Mouse (Mus musculus): Measurements from ENCODE around the gene Wfdc6b.
"Not testable (repeated sequence)": the region's sequence is repeated elsewhere in the genome, so short reads cannot be mapped to it uniquely, and the experiment has no call there.

Wfdc6b gene

GRCm38 (mm10) chr2:164613471-164613870 is at the start of gene Wfdc6b, which contains the start of gene Wfdc8:
Wfdc6b (plus strand) TSS chr2:164613522.
Wfdc8 (minus strand) TSS chr2:164613626.
- DNase-seq (ENCODE audit: low spot score in 2 of 2): not testable (repeated sequence)

DNA sequence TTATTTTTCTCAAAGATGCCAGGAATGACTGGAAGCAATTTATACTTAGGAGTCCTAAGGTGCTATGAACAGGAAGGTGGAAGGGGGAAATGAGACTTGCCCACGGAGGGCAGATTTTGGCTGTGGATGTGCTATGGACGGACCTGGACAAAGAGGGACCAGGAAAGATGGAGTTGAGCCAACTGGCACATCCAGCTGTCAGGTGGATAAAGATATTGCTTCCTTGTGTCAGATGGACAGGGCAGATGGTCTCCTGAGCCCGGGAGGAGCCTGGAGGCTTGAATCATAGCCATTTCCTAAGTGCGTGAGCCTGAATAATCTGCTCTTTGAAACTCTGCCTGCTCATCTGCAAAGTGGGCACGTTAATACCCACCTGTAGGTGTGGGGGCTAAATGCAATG is 49.0 kb upstream of the Wfdc6b start:
- DNase-seq (ENCODE audit: low spot score in 2 of 2): no peak

GRCm38 (mm10) chr2:164566997-164567396 is 46.3 kb upstream of the Wfdc6b start:
- DNase-seq (ENCODE audit: low spot score in 2 of 2): no peak

- no peak for DNase-seq (ENCODE audit: low spot score in 2 of 2)
Measured at GRCm38 (mm10) chr2:164567460-164567859, 45.9 kb upstream of the Wfdc6b start.

DNA sequence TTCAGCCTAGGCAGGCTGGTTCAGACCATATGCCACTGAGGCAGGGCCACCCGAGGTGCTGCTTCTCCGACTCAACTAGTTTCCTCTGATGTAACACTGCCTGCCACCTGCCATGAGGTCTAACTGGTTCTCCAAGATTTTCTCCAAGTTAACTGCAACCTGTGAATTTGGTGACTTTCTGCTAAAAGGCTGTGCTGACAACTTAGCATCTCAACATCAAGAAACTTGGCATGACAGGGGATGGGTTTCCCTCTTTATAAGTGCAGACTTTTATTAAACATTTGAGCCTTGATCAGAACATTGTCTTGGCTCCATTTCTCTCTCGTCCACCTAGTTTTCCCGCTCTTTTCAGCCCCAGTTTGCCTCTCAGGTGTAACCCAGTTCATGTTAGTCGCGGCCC is 40.0 kb upstream of the Wfdc6b start, which contains the start of gene Spint3:
TSS of gene Spint3 (minus strand) at position 101 of the 400 bp plus-strand sequence.
- not testable (repeated sequence) for DNase-seq (ENCODE audit: low spot score in 2 of 2)

- DNase-seq (ENCODE audit: low spot score in 2 of 2): not testable (repeated sequence)
Measured at GRCm38 (mm10) chr2:164585025-164585725, 28.1 kb upstream of the Wfdc6b start, which contains the start of gene Wfdc6a. Wfdc6a (minus strand) TSS chr2:164585447.

DNA sequence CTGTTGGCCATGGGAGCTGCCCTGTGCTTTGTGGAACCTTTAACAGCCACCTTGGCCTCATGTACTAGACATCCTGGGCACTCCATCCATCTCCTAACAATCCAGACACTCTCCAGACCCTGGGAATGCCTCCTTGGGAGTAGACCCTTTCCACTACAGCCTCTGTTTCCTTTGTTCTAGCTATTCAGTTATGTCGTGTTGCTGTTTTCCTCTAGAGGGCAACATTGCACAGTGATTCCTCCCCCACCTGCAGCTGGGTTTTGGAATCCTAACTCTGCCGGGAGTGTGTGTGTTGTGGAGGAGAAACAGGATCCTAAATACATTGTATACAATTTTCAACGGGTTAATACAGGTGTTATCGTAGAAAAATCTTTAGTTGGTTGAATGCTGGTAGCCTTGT is 21.3 kb upstream of the Wfdc6b start:
- DNase-seq (ENCODE audit: low spot score in 2 of 2): peak in 1 of 2 experiments; percentile 7

GRCm38 (mm10) chr2:164593494-164593893 is 19.8 kb upstream of the Wfdc6b start, which contains the start of gene Eppin:
Eppin (minus strand) TSS chr2:164593594.
- DNase-seq (ENCODE audit: low spot score in 2 of 2): no peak

DNA sequence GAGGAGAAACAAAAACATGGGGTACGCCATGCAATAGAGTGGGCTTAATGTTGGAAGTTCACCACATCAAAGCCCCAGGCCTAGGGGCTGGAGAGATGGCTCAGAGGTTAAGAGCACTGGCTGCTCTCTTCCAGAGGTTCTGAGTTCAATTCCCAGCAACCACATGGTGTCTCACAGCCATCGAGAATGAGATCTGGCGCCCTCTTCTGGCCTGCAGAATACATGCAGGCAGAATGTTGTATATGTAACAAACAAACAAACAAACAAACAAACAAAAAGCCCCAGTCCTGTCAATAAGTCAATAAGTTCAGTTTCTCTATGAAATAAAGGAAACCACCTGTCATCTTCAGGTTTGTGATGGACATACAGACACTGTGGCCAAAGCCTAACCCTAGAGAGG is 13.1 kb upstream of the Wfdc6b start:
- no peak for DNase-seq (ENCODE audit: low spot score in 2 of 2)

- no peak for DNase-seq (ENCODE audit: low spot score in 2 of 2)
Measured at GRCm38 (mm10) chr2:164603482-164603881, 9.8 kb upstream of the Wfdc6b start.

- no peak for DNase-seq (ENCODE audit: low spot score in 2 of 2)
Measured at GRCm38 (mm10) chr2:164604411-164604810, 8.9 kb upstream of the Wfdc6b start.

DNA sequence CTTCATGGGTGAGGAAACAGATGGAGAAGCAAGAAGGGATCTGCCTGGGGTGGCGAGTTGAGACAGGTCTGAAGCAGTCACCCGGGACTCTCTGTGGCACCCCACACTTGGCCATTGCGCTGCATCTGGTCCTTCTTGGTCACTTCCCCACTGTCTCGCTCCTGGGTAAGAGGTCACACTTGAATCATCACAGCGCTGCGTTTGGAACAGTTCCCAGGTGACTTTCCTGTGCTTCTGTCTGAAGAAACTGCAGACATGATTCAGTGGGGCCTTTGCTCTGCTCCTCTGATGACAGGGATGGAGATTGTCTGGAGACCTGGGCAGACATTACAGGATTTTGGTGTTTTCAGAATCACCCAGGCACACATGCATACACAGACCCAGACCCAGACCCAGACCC is 4.5 kb upstream of the Wfdc6b start:
- DNase-seq (ENCODE audit: low spot score in 2 of 2): no peak

GRCm38 (mm10) chr2:164615386-164615785 is 2.1 kb downstream of the Wfdc6b start:
- DNase-seq (ENCODE audit: low spot score in 2 of 2): no peak

- DNase-seq (ENCODE audit: low spot score in 2 of 2): no peak
Measured at GRCm38 (mm10) chr2:164619050-164619449, 5.7 kb downstream of the Wfdc6b start.

- no peak for DNase-seq (ENCODE audit: low spot score in 2 of 2)
Measured at GRCm38 (mm10) chr2:164621775-164622174, 8.5 kb downstream of the Wfdc6b start.

DNA sequence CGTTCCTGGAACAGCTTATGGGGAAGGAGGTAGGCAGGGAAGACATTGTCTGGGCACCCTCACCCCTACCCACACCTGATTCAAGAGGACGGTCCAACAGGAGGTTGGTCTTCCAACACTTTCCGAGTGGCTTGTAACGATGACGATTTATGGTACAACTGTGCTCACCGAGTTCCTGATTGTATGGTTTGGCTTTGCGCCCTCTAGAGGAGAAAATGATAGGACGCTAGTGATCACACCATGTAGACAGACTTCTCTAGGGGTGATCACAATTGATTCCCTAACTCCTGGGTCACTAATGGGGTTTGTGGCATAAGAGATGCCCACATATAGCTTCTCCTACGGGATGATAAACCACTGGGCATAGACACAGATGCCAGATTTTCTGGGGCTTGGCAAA is 21.9 kb downstream of the Wfdc6b start:
- no peak for DNase-seq (ENCODE audit: low spot score in 2 of 2)

DNA sequence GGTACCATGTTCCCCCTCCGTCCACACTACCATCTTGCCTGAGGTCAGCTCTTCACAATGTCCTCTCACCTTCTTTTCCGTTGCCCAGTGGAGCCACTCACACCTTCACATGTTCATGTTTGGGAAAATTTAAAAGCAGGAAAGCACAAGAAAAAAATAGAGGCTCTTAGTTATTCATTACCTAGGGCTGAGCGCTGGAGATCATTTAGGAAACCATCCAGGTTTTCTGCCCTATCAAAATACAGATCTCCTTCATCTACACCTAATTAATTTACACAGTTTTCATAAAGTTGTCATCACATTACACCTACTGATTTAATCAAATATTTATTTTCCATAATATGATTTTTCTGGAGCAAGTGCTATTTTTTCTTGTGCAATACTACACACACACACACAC is 25.4 kb downstream of the Wfdc6b start, which contains the start of gene Wfdc16:
TSS of gene Wfdc16 (minus strand) at position 101 of the 400 bp plus-strand sequence.
- no peak for DNase-seq (ENCODE audit: low spot score in 2 of 2)

DNA sequence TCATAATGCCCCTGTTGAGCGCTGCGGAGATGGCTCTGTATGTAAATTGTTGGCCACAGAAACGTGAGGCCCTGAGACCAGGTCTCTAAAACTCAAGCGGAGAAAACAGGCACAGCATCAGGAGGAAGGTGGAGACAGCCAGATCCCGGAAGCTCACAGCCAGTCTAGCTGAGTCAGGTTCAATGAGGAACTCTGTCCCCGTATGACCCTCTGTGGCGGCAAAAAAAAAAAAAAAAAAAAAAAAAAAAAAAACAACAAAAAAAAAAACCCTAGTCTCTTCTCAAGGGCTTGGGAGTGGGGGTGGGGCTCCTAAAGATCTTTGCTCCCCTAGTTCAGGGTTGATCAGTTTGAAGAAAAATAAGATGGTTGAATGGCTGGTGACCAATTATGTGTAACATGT is 27.8 kb downstream of the Wfdc6b start:
- no peak for DNase-seq (ENCODE audit: low spot score in 2 of 2)

GRCm38 (mm10) chr2:164641881-164642673 is 28.8 kb downstream of the Wfdc6b start:
- no peak for DNase-seq (ENCODE audit: low spot score in 2 of 2)

DNA sequence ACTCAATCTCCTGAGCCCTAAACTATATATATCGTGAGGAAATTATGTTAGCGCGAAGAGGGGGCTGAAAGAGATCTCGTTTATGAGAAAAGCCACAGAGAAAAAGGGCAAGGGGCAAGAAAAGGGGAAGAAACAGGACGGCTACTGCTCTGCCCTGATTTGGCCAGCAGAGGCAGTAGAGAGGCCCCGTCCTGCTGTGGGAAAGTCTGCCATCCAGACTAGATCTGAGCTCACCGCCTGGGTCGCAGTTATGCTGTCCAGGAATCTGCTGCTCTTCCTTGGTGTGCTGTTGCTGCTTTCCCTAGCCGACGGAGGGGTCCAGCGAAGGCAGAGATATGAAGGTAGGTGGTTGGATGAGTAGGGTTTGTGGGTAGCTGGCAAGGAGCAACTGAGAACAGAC is 42.5 kb downstream of the Wfdc6b start, which contains the start of gene Wfdc10:
TSS of gene Wfdc10 (plus strand) at position 189 of the 400 bp plus-strand sequence.
- peak in 1 of 2 experiments; percentile 10 for DNase-seq (ENCODE audit: low spot score in 2 of 2)

GRCm38 (mm10) chr2:164656483-164656882 is 43.2 kb downstream of the Wfdc6b start, which contains the start of gene Wfdc9:
Wfdc9 (minus strand) TSS chr2:164656583.
- no peak for DNase-seq (ENCODE audit: low spot score in 2 of 2)

DNA sequence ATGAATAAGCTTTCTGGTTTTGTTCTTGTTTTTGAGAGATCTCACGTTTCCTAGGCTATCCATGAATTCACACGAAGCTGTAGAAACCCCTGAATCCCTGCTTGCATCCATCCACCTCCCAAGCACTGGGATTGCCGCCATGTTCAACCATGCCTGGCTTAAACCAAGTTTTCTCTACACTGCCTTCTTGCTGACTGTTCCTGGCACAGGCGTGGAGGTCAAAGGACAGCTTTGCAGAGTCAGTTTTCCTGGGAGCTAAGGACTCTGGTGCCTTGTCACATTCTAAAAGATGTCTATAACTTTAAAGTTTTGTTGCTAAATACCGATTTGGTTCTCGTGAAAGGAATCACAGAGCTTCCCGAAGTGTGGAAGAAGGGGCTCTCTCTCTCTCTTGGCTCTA is 51.5 kb downstream of the Wfdc6b start:
- DNase-seq (ENCODE audit: low spot score in 2 of 2): no peak
